Mouse (Mus musculus) granulocyte monocyte progenitor cell, adult 5-6 weeks (primary cell): Measurements from ENCODE around the gene Pwp2. TPM values are rescaled to one million over a fixed set of nuclear protein-coding genes. Genes with fewer than 3 reads are reported as not detected.
"Not testable (repeated sequence)": the region's sequence is repeated elsewhere in the genome, so short reads cannot be mapped to it uniquely, and the experiment has no call there.

Source experiments
- ATAC-seq: replicated peaks from 2 replicates; pipeline ENCODE4 v1.8.0; 2016; ENCODE audit warnings: mild to moderate bottlenecking, moderate TSS enrichment, inconsistent platforms; ENCODE audit not compliant: poor library complexity, severe bottlenecking
- total RNA-seq, 2 experiments: library from RNA; stranded (forward) in 1 of 2; stranded (reverse) in 1 of 2; fragments of 200-712, 200-1000 nt in 1 of 2; fragments of >200 nt in 1 of 2; fragmentation: Nextera tagmentation in 1 of 2; gene quantifications; 2 replicates each; pipeline ENCODE4 v1.2.3; 2014 to 2017

The Pwp2 gene
- total RNA-seq, 2 experiments from 2014 or later, result 17.9 to 27.0 TPM

GRCm38 (mm10) chr10:78124137-78124536 lies 60.8 kb downstream of the Pwp2 start:
- not testable (repeated sequence) for ATAC-seq

Other genes starting within 250 kb of the Pwp2 start
- 1.9 and 9.1 TPM in 2 replicates for gene Trpm2, start 214.6 kb downstream of the Pwp2 start, total RNA-seq (2014; fragmentation: Nextera tagmentation)
- gene Trpm2, start 214.6 kb downstream of the Pwp2 start, total RNA-seq (2017), result 1.9 and 3.6 TPM in 2 replicates
- gene 1810043G02Rik, start 206.6 kb downstream of the Pwp2 start, total RNA-seq (2014; fragmentation: Nextera tagmentation), result 8.8 and 9.1 TPM in 2 replicates
- 7.4 and 9.9 TPM in 2 replicates for gene 1810043G02Rik, start 206.6 kb downstream of the Pwp2 start, total RNA-seq (2017)
- gene Pfkl, start 175.1 kb downstream of the Pwp2 start, total RNA-seq (2014; fragmentation: Nextera tagmentation), result 30.6 and 39.4 TPM in 2 replicates
- 39.6 and 43.5 TPM in 2 replicates for gene Pfkl, start 175.1 kb downstream of the Pwp2 start, total RNA-seq (2017)
- gene Dnmt3l, start 143.2 kb downstream of the Pwp2 start, total RNA-seq (2014; fragmentation: Nextera tagmentation), result 0.45 TPM in 1 of 2 replicates, not detected in the other
- 0.67 and 1.6 TPM in 2 replicates for gene Dnmt3l, start 143.2 kb downstream of the Pwp2 start, total RNA-seq (2017)
- 1.0 TPM in 1 of 2 replicates, not detected in the other for gene Aire, start 141.5 kb downstream of the Pwp2 start, total RNA-seq (2014; fragmentation: Nextera tagmentation)
- gene Aire, start 141.5 kb downstream of the Pwp2 start, total RNA-seq (2017), result not detected in 2 replicates
- gene Icosl, start 115.8 kb downstream of the Pwp2 start, total RNA-seq (2014; fragmentation: Nextera tagmentation), result 7.4 and 8.5 TPM in 2 replicates
- 0.57 and 2.9 TPM in 2 replicates for gene Icosl, start 115.8 kb downstream of the Pwp2 start, total RNA-seq (2017)
- gene D10Jhu81e, start 15.4 kb downstream of the Pwp2 start, total RNA-seq (2014; fragmentation: Nextera tagmentation), result 44.6 and 52.8 TPM in 2 replicates
- gene D10Jhu81e, start 15.4 kb downstream of the Pwp2 start, total RNA-seq (2017), result 76.3 and 84.9 TPM in 2 replicates
- gene Trappc10, start 59.5 kb upstream of the Pwp2 start, total RNA-seq (2014; fragmentation: Nextera tagmentation), result 30.9 and 46.2 TPM in 2 replicates
- gene Trappc10, start 59.5 kb upstream of the Pwp2 start, total RNA-seq (2017), result 31.4 and 34.1 TPM in 2 replicates
- gene Agpat3, start 167.3 kb upstream of the Pwp2 start, total RNA-seq (2014; fragmentation: Nextera tagmentation), result 0.19 and 0.39 TPM in 2 replicates
- gene Agpat3, start 167.3 kb upstream of the Pwp2 start, total RNA-seq (2017), result 0.52 and 0.88 TPM in 2 replicates
- gene Rrp1, start 227.9 kb upstream of the Pwp2 start, total RNA-seq (2014; fragmentation: Nextera tagmentation), result 130 and 159 TPM in 2 replicates
- 404 and 430 TPM in 2 replicates for gene Rrp1, start 227.9 kb upstream of the Pwp2 start, total RNA-seq (2017)
- 72.8 and 118 TPM in 2 replicates for gene Cstb, start 240.5 kb upstream of the Pwp2 start, total RNA-seq (2014; fragmentation: Nextera tagmentation)
- gene Cstb, start 240.5 kb upstream of the Pwp2 start, total RNA-seq (2017), result 37.3 and 43.4 TPM in 2 replicates